Mouse (Mus musculus): ENCODE data around the gene Crtam. TPM values are rescaled to one million over a fixed set of nuclear protein-coding genes. Genes with fewer than 3 reads are reported as not detected.

Crtam gene
- polyA plus RNA-seq, 1 experiment from 2014 or later = not detected

DNA sequence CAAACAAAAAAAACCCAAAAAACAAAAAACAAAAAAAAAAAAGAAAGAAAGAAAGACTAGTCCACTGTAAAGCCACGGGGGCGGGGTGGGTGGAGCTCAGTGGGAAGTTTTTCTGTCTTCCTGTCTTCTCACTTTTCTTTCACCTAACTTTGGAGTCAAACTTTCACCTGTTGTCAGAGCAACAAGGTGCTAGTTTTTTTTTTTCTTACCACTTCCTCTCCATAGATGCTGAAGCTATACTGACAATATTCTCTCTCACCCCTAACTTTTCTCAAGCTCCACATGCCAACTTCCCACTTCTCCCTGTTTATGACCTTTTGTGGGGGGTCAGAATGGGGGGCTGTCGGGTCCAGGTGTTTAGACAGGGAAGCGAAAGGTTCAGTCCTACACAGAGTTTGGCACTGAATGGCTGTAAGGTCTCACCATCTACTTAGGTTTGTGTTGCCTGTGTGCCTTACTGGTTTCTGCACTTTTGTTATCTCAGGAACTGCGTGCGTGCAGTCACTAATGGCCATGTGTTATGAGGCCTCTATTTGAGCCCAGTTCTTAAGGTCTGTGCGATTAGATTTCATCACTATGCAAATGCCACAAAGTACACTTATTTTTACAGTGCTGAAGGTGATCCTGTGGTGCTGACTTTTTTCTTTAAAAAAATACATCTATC, 7.2 kb downstream of the Crtam start:
- no peak for ATAC-seq (replicated peaks; ENCODE audit: insufficient number of reproducible peaks, insufficient read depth, low FRiP score, low read depth)
- no peak overlapping the region for H3K9ac ChIP-seq
- no peak overlapping the region for H3K4me3 ChIP-seq
- no peak overlapping the region for H3K4me2 ChIP-seq
- H3K36me3 ChIP-seq = no peaks in the 10 kb centered on the region
- no peak overlapping the region for H3K27ac ChIP-seq
- no peaks in the 10 kb centered on the region for H3K4me1 ChIP-seq (replicated peaks)
- no peaks in the 10 kb centered on the region for H3K9me3 ChIP-seq (replicated peaks)
- no peaks in the 10 kb centered on the region for H3K27me3 ChIP-seq
- whole genome bisulfite sequencing = 74% methylated on average over 7 of the region's 7 CpGs

DNA sequence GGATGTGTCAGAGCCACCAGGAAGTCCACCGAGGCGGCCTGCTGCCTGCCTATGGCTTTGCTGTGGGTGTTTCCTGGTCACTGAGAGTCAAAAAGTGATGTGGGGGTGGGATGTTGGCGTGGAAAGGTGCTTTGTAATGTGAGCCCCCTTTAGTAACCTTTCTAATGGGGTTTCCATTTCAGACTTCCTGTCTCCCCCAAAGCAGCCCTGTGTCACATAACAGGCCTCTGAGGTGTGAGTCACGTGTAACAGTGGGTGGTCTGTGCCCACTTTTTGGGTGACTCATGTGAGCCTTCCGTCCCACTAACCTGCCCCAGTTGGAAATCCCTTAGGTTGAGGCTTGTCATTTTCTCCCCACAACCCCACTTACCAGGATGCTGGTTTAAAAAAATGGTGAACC, 10.4 kb downstream of the Crtam start:
- H3K4me3 ChIP-seq = no peak overlapping the region
- H3K9me3 ChIP-seq (replicated peaks) = no peaks in the 10 kb centered on the region
- no peak overlapping the region for H3K9ac ChIP-seq
- no peaks in the 10 kb centered on the region for H3K4me1 ChIP-seq (replicated peaks)
- H3K4me2 ChIP-seq = no peak overlapping the region
- H3K27me3 ChIP-seq = no peaks in the 10 kb centered on the region
- H3K27ac ChIP-seq = no peak overlapping the region
- ATAC-seq (replicated peaks; ENCODE audit: insufficient number of reproducible peaks, insufficient read depth, low FRiP score, low read depth) = no peak
- 66% methylated on average over 5 of the region's 5 CpGs for WGBS
- H3K36me3 ChIP-seq = no peaks in the 10 kb centered on the region

- Histone ChIP-seq H3K27me3 (no peaks in the 10 kb centered on the region), H3K4me3 (no peak overlapping the region), H3K9ac (no peak overlapping the region), H3K27ac (no peak overlapping the region), H3K36me3 (no peaks in the 10 kb centered on the region), H3K4me2 (no peak overlapping the region), H3K9me3 (replicated peaks) (no peaks in the 10 kb centered on the region), H3K4me1 (replicated peaks) (no peaks in the 10 kb centered on the region)
- ATAC-seq (replicated peaks; ENCODE audit: insufficient number of reproducible peaks, insufficient read depth, low FRiP score, low read depth) = no peak
- WGBS = 80% methylated on average over 6 of the region's 6 CpGs
These were observed 12.9 kb downstream of the Crtam start for GRCm38 (mm10) chr9:40991511-40991910.

GRCm38 (mm10) chr9:40989940-40990588, 14.4 kb downstream of the Crtam start:
- H3K27ac ChIP-seq = no peak overlapping the region
- H3K4me3 ChIP-seq = no peak overlapping the region
- H3K36me3 ChIP-seq = no peaks in the 10 kb centered on the region
- ATAC-seq (replicated peaks; ENCODE audit: insufficient number of reproducible peaks, insufficient read depth, low FRiP score, low read depth) = no peak
- H3K9me3 ChIP-seq (replicated peaks) = no peaks in the 10 kb centered on the region
- no peaks in the 10 kb centered on the region for H3K4me1 ChIP-seq (replicated peaks)
- no peak overlapping the region for H3K9ac ChIP-seq
- 34% methylated on average over 4 of the region's 4 CpGs for WGBS
- no peaks in the 10 kb centered on the region for H3K27me3 ChIP-seq
- H3K4me2 ChIP-seq = no peak overlapping the region

DNA sequence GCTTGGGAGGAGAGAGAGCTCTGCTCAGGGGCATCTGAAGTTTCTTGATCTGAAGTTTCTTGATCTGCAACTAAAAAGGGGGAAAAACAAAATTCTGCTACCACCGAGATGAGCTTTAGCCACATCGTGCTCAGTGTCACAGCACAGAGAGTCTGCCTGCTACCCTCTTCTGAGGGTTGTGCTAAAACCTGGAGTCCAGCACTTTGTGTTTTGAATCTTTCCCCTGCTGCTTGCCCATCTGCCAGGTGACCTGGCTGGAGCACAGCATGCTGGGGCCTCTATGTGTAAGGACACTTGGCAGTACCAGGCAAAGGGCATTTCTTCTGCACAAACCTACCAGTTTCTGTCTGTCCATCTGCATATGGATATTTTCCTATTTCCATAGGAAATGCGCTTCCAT, 20.1 kb downstream of the Crtam start:
- Histone ChIP-seq H3K9ac (no peak overlapping the region), H3K9me3 (replicated peaks) (no peaks in the 10 kb centered on the region), H3K4me1 (replicated peaks) (no peaks in the 10 kb centered on the region), H3K27ac (no peak overlapping the region), H3K36me3 (no peaks in the 10 kb centered on the region), H3K27me3 (no peaks in the 10 kb centered on the region), H3K4me3 (no peak overlapping the region), H3K4me2 (no peak overlapping the region)
- no peak for ATAC-seq (replicated peaks; ENCODE audit: insufficient number of reproducible peaks, insufficient read depth, low FRiP score, low read depth)
- 64% methylated on average over 3 of the region's 3 CpGs for WGBS

GRCm38 (mm10) chr9:40983758-40984157, 20.7 kb downstream of the Crtam start:
- no peak for ATAC-seq (replicated peaks; ENCODE audit: insufficient number of reproducible peaks, insufficient read depth, low FRiP score, low read depth)
- Histone ChIP-seq H3K4me2 (no peak overlapping the region), H3K9me3 (replicated peaks) (no peaks in the 10 kb centered on the region), H3K36me3 (no peaks in the 10 kb centered on the region), H3K4me1 (replicated peaks) (no peaks in the 10 kb centered on the region), H3K27ac (no peak overlapping the region), H3K4me3 (no peak overlapping the region), H3K9ac (no peak overlapping the region), H3K27me3 (no peaks in the 10 kb centered on the region)
- 73% methylated on average over 3 of the region's 3 CpGs for WGBS

- Histone ChIP-seq H3K4me1 (replicated peaks) (no peaks in the 10 kb centered on the region), H3K9me3 (replicated peaks) (no peaks in the 10 kb centered on the region), H3K36me3 (no peaks in the 10 kb centered on the region), H3K4me3 (no peak overlapping the region), H3K9ac (no peak overlapping the region), H3K27ac (no peak overlapping the region), H3K27me3 (no peaks in the 10 kb centered on the region), H3K4me2 (no peak overlapping the region)
- no peak for ATAC-seq (replicated peaks; ENCODE audit: insufficient number of reproducible peaks, insufficient read depth, low FRiP score, low read depth)
- WGBS = 40% methylated on average over 6 of the region's 6 CpGs
These were observed 21.9 kb downstream of the Crtam start for GRCm38 (mm10) chr9:40982480-40982879.

- Histone ChIP-seq H3K4me1 (replicated peaks) (no peaks in the 10 kb centered on the region), H3K27ac (no peak overlapping the region), H3K4me2 (no peak overlapping the region), H3K4me3 (no peak overlapping the region), H3K9ac (no peak overlapping the region), H3K36me3 (no peaks in the 10 kb centered on the region), H3K9me3 (replicated peaks) (no peaks in the 10 kb centered on the region), H3K27me3 (no peaks in the 10 kb centered on the region)
- ATAC-seq (replicated peaks; ENCODE audit: insufficient number of reproducible peaks, insufficient read depth, low FRiP score, low read depth) = no peak
- 71% methylated on average over 11 of the region's 11 CpGs for WGBS
These were observed 30.2 kb downstream of the Crtam start for GRCm38 (mm10) chr9:40974042-40974801.

GRCm38 (mm10) chr9:40964418-40964714, 40.1 kb downstream of the Crtam start:
- Histone ChIP-seq H3K4me1 (replicated peaks) (peaks cover 7% of the 10 kb centered on the region), H3K9ac (no peak overlapping the region), H3K36me3 (no peaks in the 10 kb centered on the region), H3K4me2 (peak overlapping the region; percentile 74), H3K9me3 (replicated peaks) (no peaks in the 10 kb centered on the region), H3K27me3 (peaks cover 47% of the 10 kb centered on the region), H3K27ac (no peak overlapping the region), H3K4me3 (peak overlapping the region; percentile 42)
- 27% methylated on average over 7 of the region's 7 CpGs for WGBS
- no peak for ATAC-seq (replicated peaks; ENCODE audit: insufficient number of reproducible peaks, insufficient read depth, low FRiP score, low read depth)

DNA sequence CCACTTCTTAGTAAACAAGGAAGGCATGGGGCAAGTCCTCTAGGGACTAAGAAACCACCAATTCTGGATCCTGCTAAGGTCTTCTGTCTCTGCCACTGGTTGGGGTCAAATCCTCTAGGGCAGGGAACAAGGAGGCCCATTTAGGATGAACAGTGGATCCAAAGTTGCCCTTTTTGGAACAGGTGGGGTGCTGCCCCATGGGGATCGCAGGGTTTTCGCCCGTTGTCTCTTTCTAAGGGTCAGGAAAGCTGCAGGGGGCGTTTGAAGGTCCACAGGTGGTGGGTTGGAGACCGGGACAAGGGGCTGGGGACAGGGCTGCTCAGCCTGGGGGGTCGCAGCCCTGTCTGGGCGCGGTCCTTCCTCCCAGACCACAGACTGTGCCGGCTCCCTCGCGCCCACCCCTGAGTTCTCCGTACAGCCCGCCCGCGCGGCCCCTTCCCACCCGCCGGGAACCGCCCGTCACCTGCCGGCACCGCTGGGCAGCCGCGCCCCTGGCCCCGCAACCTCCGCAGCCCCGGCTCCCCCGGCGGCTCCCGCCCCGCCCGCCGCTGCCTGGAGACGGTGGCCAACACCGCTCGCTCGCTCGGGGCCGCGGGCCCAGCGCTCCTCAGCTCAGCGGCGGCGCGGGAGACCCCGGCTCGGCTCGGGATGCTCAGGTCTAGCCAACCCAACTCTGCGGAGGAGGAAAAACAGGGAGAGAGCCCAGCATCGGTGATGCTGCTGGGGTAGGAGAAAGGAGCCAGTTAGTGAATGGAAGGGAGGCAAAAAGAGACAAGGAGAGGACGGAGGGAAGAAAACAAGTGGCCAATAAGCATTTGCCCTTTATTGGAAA, 40.6 kb downstream of the Crtam start, which contains the start of gene Jhy:
TSS of gene Jhy (minus strand) at position 533 of the 832 bp plus-strand sequence.
- Histone ChIP-seq H3K4me1 (replicated peaks) (peaks cover 7% of the 10 kb centered on the region), H3K9ac (no peak within 1 kb of the TSS), H3K4me2 (peak within 1 kb of the TSS; percentile 74), H3K36me3 (no peaks in the 10 kb centered on the region), H3K4me3 (peak within 1 kb of the TSS; percentile 42), H3K27ac (no peak within 1 kb of the TSS), H3K27me3 (peaks cover 47% of the 10 kb centered on the region), H3K9me3 (replicated peaks) (no peaks in the 10 kb centered on the region)
- no peak for ATAC-seq (replicated peaks; ENCODE audit: insufficient number of reproducible peaks, insufficient read depth, low FRiP score, low read depth)
- WGBS = 2% methylated on average over 31 of the region's 51 CpGs

- Histone ChIP-seq H3K27ac (no peak overlapping the region), H3K4me1 (replicated peaks) (peaks cover 7% of the 10 kb centered on the region), H3K36me3 (no peaks in the 10 kb centered on the region), H3K4me3 (no peak overlapping the region), H3K27me3 (peaks cover 47% of the 10 kb centered on the region), H3K9ac (no peak overlapping the region), H3K4me2 (no peak overlapping the region), H3K9me3 (replicated peaks) (no peaks in the 10 kb centered on the region)
- 86% methylated on average over 3 of the region's 3 CpGs for WGBS
- ATAC-seq (replicated peaks; ENCODE audit: insufficient number of reproducible peaks, insufficient read depth, low FRiP score, low read depth) = no peak
These were observed 43.0 kb downstream of the Crtam start for GRCm38 (mm10) chr9:40961401-40961800.

All from heart, embryonic 15.5 days (tissue).